In genomic region chr4:125099458-125099857, GRCm38 (mm10) we compare ENCODE assay signal across 8 mouse cellular contexts. TPM values are rescaled to one million over a fixed set of nuclear protein-coding genes. Genes with fewer than 3 reads are reported as not detected.
DNase-seq lines count a peak whose midpoint lies in the region; ATAC-seq and TF ChIP-seq lines count a peak whose summit lies in the region.

No protein-coding gene starts in this region.

- peak; percentile 47; the same call in 1 of the 2 replicates for ATAC-seq in frontal cortex, adult (ENCODE audit: low TSS enrichment)
- ATAC-seq in hindbrain, embryonic 14.5 days (ENCODE audit: low FRiP score): peak; percentile 37; the same call in 1 of the 2 replicates

- H3K36me3 ChIP-seq in hindbrain, embryonic 14.5 days (replicated peaks; ENCODE audit: control insufficient read depth, insufficient read depth): peaks cover 30% of the 10 kb centered on the region

- no peak overlapping the region for H3K4me3 ChIP-seq in cerebellum, adult 2 months (replicated peaks; ENCODE audit: insufficient read depth, low read depth, low read length)
- H3K4me3 ChIP-seq in hindbrain, embryonic 14.5 days (replicated peaks; ENCODE audit: low read length): no peak overlapping the region

- H3K4me2 ChIP-seq in hindbrain, embryonic 14.5 days (replicated peaks): no peak overlapping the region

- peak; percentile 89 for TF ChIP-seq CTCF in cerebellum, adult 2 months (IDR thresholded peaks at IDR 0.05; ENCODE audit: borderline replicate concordance, insufficient read depth, low read depth, low read length)

- H3K27ac ChIP-seq in cerebellum, adult 2 months (ENCODE audit: insufficient read depth, low read length): no peak overlapping the region
- no peak overlapping the region for H3K27ac ChIP-seq in hindbrain, embryonic 14.5 days

- 9% methylated on average over 8 of the region's 8 CpGs for WGBS in cerebellum, adult 2 months
- 12% methylated on average over 8 of the region's 8 CpGs for WGBS in hindbrain, embryonic 14.5 days

- TF ChIP-seq POLR2A in cerebellum, adult 2 months (IDR thresholded peaks at IDR 0.05; ENCODE audit: borderline replicate concordance, insufficient read depth, low read length): no peak

- no peaks in the 10 kb centered on the region; the same call in 1 of the 2 replicates for H3K4me1 ChIP-seq in cerebellum, adult 2 months (ENCODE audit: control insufficient read depth, insufficient read depth, low read length)
- no peaks in the 10 kb centered on the region; the same call in 1 of the 2 replicates for H3K4me1 ChIP-seq in hindbrain, embryonic 14.5 days (replicated peaks; ENCODE audit: control insufficient read depth, insufficient read depth, low read length)

- no peaks in the 10 kb centered on the region for H3K27me3 ChIP-seq in cerebellum, adult 2 months (ENCODE audit: control insufficient read depth, insufficient read depth, low read length)
- no peaks in the 10 kb centered on the region for H3K27me3 ChIP-seq in hindbrain, embryonic 14.5 days (ENCODE audit: control insufficient read depth, insufficient read depth, low read length)

- no peaks in the 10 kb centered on the region for H3K9me3 ChIP-seq in hindbrain, embryonic 14.5 days (ENCODE audit: control insufficient read depth, low read length)

- H3K9ac ChIP-seq in hindbrain, embryonic 14.5 days: no peak overlapping the region

- DNase-seq in Muller cell, postnatal 12 days (ENCODE audit: inconsistent ontology term): peak; percentile 62
- peak; percentile 67 to 84 for DNase-seq in cerebellum, adult 2 months
- DNase-seq in hindbrain, embryonic 14.5 days (ENCODE audit: low spot score): peak; percentile 88
- DNase-seq in layer of hippocampus, postnatal 14 days (ENCODE audit: low spot score in 2 of 2): peak; percentile 82 to 87
- peak; percentile 89 for DNase-seq in lung, postnatal 36 days
- peak; percentile 73 for DNase-seq in right cerebral cortex, adult 18-20 months
- peak; percentile 63 for DNase-seq in urinary bladder, adult 2 months (ENCODE audit: low spot score)

RNA-seq across cellular contexts. Expression of gene Meaf6, which starts 14.5 kb away (rescaled TPM):
- polyA plus RNA-seq in cerebellum, adult 2 months (2012; rRNA removed): 87.7 and 94.2 TPM in 2 replicates
- polyA plus RNA-seq in hindbrain, embryonic 14.5 days (2014; fragmentation: Nextera tagmentation; extraction: Ambion mirVana): 165 and 171 TPM in 2 replicates
- 100 to 1,000 TPM; 110 to 113 TPM for total RNA-seq in layer of hippocampus, postnatal 14 days (2021)
- polyA plus RNA-seq in urinary bladder, adult 2 months (2012; rRNA removed): 28.8 and 36.0 TPM in 2 replicates

RNA-seq across cellular contexts. Expression of gene Zc3h12a, which starts 28.2 kb away (rescaled TPM):
- 1.2 and 1.3 TPM in 2 replicates for polyA plus RNA-seq in cerebellum, adult 2 months (2012; rRNA removed)
- 0.09 and 0.43 TPM in 2 replicates for polyA plus RNA-seq in hindbrain, embryonic 14.5 days (2014; fragmentation: Nextera tagmentation; extraction: Ambion mirVana)
- total RNA-seq in layer of hippocampus, postnatal 14 days (2021): 1 to 10 TPM; 1.2 to 1.9 TPM
- 12.5 and 13.1 TPM in 2 replicates for polyA plus RNA-seq in urinary bladder, adult 2 months (2012; rRNA removed)

RNA-seq across cellular contexts. Expression of gene Snip1, which starts 33.0 kb away (rescaled TPM):
- 13.5 and 14.5 TPM in 2 replicates for polyA plus RNA-seq in cerebellum, adult 2 months (2012; rRNA removed)
- polyA plus RNA-seq in hindbrain, embryonic 14.5 days (2014; fragmentation: Nextera tagmentation; extraction: Ambion mirVana): 23.7 and 26.2 TPM in 2 replicates
- 10 to 100 TPM; 13.7 to 15.1 TPM for total RNA-seq in layer of hippocampus, postnatal 14 days (2021)
- 13.7 and 14.1 TPM in 2 replicates for polyA plus RNA-seq in urinary bladder, adult 2 months (2012; rRNA removed)

RNA-seq across cellular contexts. Expression of gene Dnali1, which starts 34.0 kb away (rescaled TPM):
- 1.1 and 1.8 TPM in 2 replicates for polyA plus RNA-seq in cerebellum, adult 2 months (2012; rRNA removed)
- polyA plus RNA-seq in hindbrain, embryonic 14.5 days (2014; fragmentation: Nextera tagmentation; extraction: Ambion mirVana): 1.5 and 1.8 TPM in 2 replicates
- 1 to 10 TPM in 1 of 2 experiments, under 1 TPM in 1; 0.76 to 2.0 TPM for total RNA-seq in layer of hippocampus, postnatal 14 days (2021)
- 0.03 and 0.10 TPM in 2 replicates for polyA plus RNA-seq in urinary bladder, adult 2 months (2012; rRNA removed)
